Mouse (Mus musculus) stomach, embryonic 14.5 days (tissue): ENCODE results near the gene Stk26. TPM values are rescaled to one million over a fixed set of nuclear protein-coding genes. Genes with fewer than 3 reads are reported as not detected.

Experiments
- ATAC-seq: fragments of 200-750 bp; cut with Nextera tagmentation; 2 replicates; pipeline ENCODE4 v1.8.0; 2017; ENCODE audit warnings: low read depth, moderate TSS enrichment; ENCODE audit not compliant: insufficient number of reproducible peaks, insufficient read depth, low FRiP score
- H3K27ac ChIP-seq: fragments of 300-500 bp; sonication (generic); 2 replicates; pipeline ENCODE4 v1.5.1; 2014; ENCODE audit warnings: mild to moderate bottlenecking, low read length, moderate library complexity, mixed read lengths
- H3K27me3 ChIP-seq: fragments of 300-500 bp; sonication (generic); 2 replicates; pipeline ENCODE4 v1.6.1; 2014; ENCODE audit warnings: low read length, control low read depth, mixed read lengths; ENCODE audit not compliant: control insufficient read depth, insufficient read depth
- H3K36me3 ChIP-seq: fragments of 300-500 bp; sonication (generic); 2 replicates; pipeline ENCODE4 v1.6.1; 2014; ENCODE audit warnings: mild to moderate bottlenecking, control low read depth, low read length, moderate library complexity, mixed read lengths; ENCODE audit not compliant: control insufficient read depth, insufficient read depth
- H3K4me1 ChIP-seq: fragments of 300-500 bp; sonication (generic); 2 replicates; pipeline ENCODE4 v1.6.1; 2014; ENCODE audit warnings: low read length, control low read depth, mixed read lengths; ENCODE audit not compliant: control insufficient read depth, insufficient read depth
- H3K4me2 ChIP-seq: fragments of 300-500 bp; sonication (generic); replicated peaks from 2 replicates; pipeline ENCODE4 v1.6.1; 2014; ENCODE audit warnings: low read depth, low read length, control low read depth
- H3K4me3 ChIP-seq: fragments of 300-500 bp; sonication (generic); 2 replicates; pipeline ENCODE4 v1.5.1; 2014; ENCODE audit warnings: low read depth, low read length, control low read depth
- H3K9ac ChIP-seq: fragments of 300-500 bp; sonication (generic); replicated peaks from 2 replicates; pipeline ENCODE4 v1.6.1; 2014; ENCODE audit warnings: low read depth, mild to moderate bottlenecking, control low read depth, low read length, moderate library complexity, mixed read lengths
- H3K9me3 ChIP-seq: fragments of 300-500 bp; sonication (generic); 2 replicates; pipeline ENCODE4 v1.6.1; 2016; ENCODE audit warnings: low read depth, low read length, control low read depth; ENCODE audit not compliant: control insufficient read depth
- WGBS: fragments of 180-500 bp; shearing (Covaris S2); extraction: QIAGEN DNeasy Blood & Tissue Kit; methylation state at CpG from one replicate; pipeline ENCODE4 v1.1.7; 2014; 5-methylcytosine and 5-hydroxymethylcytosine counted together
- polyA plus RNA-seq: library from polyadenylated mRNA; unstranded; fragments of >200 nt; fragmentation: Nextera tagmentation; extraction: Ambion mirVana; gene quantifications from 2 replicates; pipeline ENCODE4 v1.2.1, GENCODE M21; 2014

The Stk26 gene
- polyA plus RNA-seq = 9.2 and 10.0 TPM in 2 replicates

GRCm38 (mm10) chrX:50840847-50841560, at the start of gene Stk26:
TSS of gene Stk26 (plus strand) at chrX:50841047.
- Histone ChIP-seq H3K9me3 (no peaks in the 10 kb centered on the region), H3K27ac (peak within 1 kb of the TSS; percentile 33; the same call in 1 of the 2 replicates), H3K4me3 (peak within 1 kb of the TSS; percentile 47), H3K4me1 (no peaks in the 10 kb centered on the region), H3K9ac (no peak within 1 kb of the TSS; the same call in 1 of the 2 replicates), H3K36me3 (no peaks in the 10 kb centered on the region), H3K4me2 (peak within 1 kb of the TSS; percentile 58), H3K27me3 (no peaks in the 10 kb centered on the region)
- peak; percentile 93 for ATAC-seq
- WGBS = 27% methylated on average over 31 of the region's 31 CpGs

DNA sequence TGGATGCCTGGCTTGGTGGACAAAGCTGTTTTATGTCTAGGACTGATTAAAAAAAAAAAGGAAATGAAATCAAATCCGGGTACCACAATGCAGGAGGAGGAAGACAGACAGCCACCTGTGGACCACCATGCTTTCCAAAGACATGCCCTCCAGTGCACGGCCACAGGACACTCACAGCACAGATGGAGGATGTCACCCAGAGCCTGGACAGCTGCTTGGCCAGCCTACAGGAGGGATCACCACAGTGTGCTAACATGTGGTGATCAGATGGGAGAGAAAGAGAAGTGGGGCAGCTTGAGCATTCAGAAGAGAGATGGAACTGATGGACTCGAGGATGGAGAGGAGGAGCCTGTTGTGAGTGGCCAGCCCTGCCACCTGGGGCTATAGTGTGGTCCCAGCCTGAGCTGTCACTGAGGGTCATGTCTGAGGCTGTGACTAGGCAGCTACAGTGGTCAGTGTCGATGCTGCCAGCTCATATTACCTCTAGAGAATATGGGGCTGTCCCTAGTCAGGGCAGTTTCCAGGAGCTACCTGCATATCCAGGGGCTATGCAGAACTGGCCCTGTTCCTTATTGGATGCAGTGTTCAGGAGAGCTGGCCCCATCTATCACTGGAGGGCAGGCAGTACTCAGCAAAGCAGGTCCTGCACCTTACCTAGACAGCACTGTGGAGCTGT, 47.7 kb upstream of the Stk26 start:
- Histone ChIP-seq H3K4me1 (no peaks in the 10 kb centered on the region), H3K9me3 (no peaks in the 10 kb centered on the region), H3K27me3 (no peaks in the 10 kb centered on the region), H3K4me2 (no peak overlapping the region), H3K36me3 (no peaks in the 10 kb centered on the region), H3K4me3 (no peak overlapping the region), H3K9ac (no peak overlapping the region), H3K27ac (no peak overlapping the region)
- 42% methylated on average over 4 of the region's 4 CpGs for WGBS
- no peak for ATAC-seq

- no peak for ATAC-seq
- Histone ChIP-seq H3K9me3 (no peaks in the 10 kb centered on the region), H3K4me3 (no peak overlapping the region), H3K4me1 (no peaks in the 10 kb centered on the region), H3K9ac (no peak overlapping the region), H3K27ac (no peak overlapping the region), H3K27me3 (no peaks in the 10 kb centered on the region), H3K36me3 (no peaks in the 10 kb centered on the region), H3K4me2 (no peak overlapping the region)
- WGBS = 83% methylated on average over 1 of the region's 1 CpGs
Observed at GRCm38 (mm10) chrX:50797798-50798197, 43.0 kb upstream of the Stk26 start.

GRCm38 (mm10) chrX:50798571-50798970, 42.3 kb upstream of the Stk26 start:
- no peaks in the 10 kb centered on the region for H3K4me1 ChIP-seq
- H3K27ac ChIP-seq = no peak overlapping the region
- H3K9ac ChIP-seq = no peak overlapping the region
- no peaks in the 10 kb centered on the region for H3K27me3 ChIP-seq
- WGBS = 82% methylated on average over 10 of the region's 10 CpGs
- no peak overlapping the region for H3K4me3 ChIP-seq
- no peak for ATAC-seq
- H3K36me3 ChIP-seq = no peaks in the 10 kb centered on the region
- H3K4me2 ChIP-seq = no peak overlapping the region
- no peaks in the 10 kb centered on the region for H3K9me3 ChIP-seq

DNA sequence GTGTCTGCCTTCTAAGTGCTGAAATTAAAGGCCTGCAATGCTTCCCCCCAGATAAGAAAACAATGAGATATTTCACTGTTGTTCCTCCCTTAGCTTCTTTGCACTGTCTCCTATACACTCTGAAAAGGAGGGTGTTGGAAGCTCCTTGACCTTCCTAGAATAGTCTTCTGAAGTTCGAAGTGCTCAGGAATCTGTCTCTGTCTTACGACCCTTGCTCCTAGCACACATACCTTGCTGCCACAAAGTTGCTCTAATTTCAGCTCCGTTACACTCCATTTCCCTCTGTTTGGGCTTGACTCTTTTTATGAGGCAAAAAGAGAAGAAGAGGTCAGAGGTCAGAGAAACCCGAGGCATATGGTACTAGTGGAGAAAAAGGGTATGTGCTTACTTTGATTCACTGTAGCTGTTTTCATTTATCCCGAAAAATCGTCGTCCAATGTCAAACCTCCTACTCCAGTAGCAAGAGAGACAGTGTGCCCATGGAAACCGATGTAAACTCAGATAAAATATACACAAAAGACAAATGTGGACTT, 41.1 kb upstream of the Stk26 start:
- H3K27me3 ChIP-seq = no peaks in the 10 kb centered on the region
- no peak overlapping the region for H3K9ac ChIP-seq
- H3K4me3 ChIP-seq = no peak overlapping the region
- 56% methylated on average over 8 of the region's 8 CpGs for WGBS
- H3K4me2 ChIP-seq = no peak overlapping the region
- ATAC-seq = no peak
- H3K36me3 ChIP-seq = no peaks in the 10 kb centered on the region
- no peaks in the 10 kb centered on the region for H3K4me1 ChIP-seq
- no peaks in the 10 kb centered on the region for H3K9me3 ChIP-seq
- H3K27ac ChIP-seq = no peak overlapping the region

DNA sequence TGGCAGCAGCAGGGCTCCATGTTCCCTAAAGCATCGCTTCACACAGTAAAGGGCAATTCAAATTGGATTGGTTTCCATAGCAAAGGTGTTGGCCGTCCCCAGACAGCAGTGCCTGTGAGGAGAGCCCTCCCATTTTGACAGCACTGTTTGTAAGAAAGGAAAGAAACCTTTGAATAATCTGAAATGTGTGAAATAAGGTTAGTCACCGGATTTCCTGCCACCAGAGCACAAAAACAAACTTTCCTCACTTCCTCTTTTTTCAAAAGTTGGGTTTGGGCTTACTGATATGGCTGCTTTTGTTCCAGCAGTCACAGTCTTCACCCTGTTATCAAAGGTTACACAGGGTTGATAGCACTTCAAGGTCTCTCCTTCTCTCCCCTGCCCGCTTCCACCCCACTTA, 35.2 kb upstream of the Stk26 start:
- Histone ChIP-seq H3K4me2 (no peak overlapping the region), H3K27me3 (no peaks in the 10 kb centered on the region), H3K4me1 (no peaks in the 10 kb centered on the region), H3K36me3 (no peaks in the 10 kb centered on the region), H3K9me3 (no peaks in the 10 kb centered on the region), H3K9ac (no peak overlapping the region), H3K4me3 (no peak overlapping the region), H3K27ac (no peak overlapping the region)
- ATAC-seq = no peak
- 58% methylated on average over 4 of the region's 4 CpGs for WGBS

DNA sequence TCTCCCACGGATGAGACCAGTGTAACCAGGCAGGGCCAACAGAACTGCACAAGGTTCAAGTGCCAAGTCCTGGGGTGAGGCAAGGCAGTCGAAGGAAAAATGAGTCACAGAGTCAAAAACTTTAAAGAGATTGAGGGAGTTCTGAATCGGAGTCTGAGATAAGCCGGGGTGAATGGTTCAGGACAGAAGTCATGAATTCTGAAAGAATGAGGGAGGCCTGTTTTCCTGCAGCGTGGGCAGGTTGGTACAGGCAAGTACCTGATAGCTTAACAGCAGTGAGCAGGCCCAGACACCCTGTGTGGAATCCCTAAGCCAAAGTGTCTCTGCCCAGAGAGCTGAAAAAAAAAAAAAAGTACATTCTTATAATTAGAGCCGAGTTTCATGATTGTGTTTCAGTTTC, 17.0 kb upstream of the Stk26 start:
- WGBS = 36% methylated on average over 6 of the region's 6 CpGs
- no peaks in the 10 kb centered on the region for H3K27me3 ChIP-seq
- H3K9me3 ChIP-seq = no peaks in the 10 kb centered on the region
- ATAC-seq = no peak
- no peak overlapping the region for H3K9ac ChIP-seq
- no peaks in the 10 kb centered on the region for H3K36me3 ChIP-seq
- H3K4me3 ChIP-seq = no peak overlapping the region
- no peak overlapping the region for H3K27ac ChIP-seq
- no peaks in the 10 kb centered on the region for H3K4me1 ChIP-seq
- H3K4me2 ChIP-seq = no peak overlapping the region

- 88% methylated on average over 3 of the region's 3 CpGs for WGBS
- Histone ChIP-seq H3K4me1 (no peaks in the 10 kb centered on the region), H3K9ac (no peak overlapping the region), H3K9me3 (no peaks in the 10 kb centered on the region), H3K27ac (no peak overlapping the region), H3K4me3 (no peak overlapping the region), H3K4me2 (no peak overlapping the region), H3K27me3 (no peaks in the 10 kb centered on the region), H3K36me3 (no peaks in the 10 kb centered on the region)
- no peak for ATAC-seq
Observed at GRCm38 (mm10) chrX:50835592-50835991, 5.3 kb upstream of the Stk26 start.
